Mouse (Mus musculus): Measurements from ENCODE around the gene Olfr493. TPM values are rescaled to one million over a fixed set of nuclear protein-coding genes. Genes with fewer than 3 reads are reported as not detected.

Gene Olfr493
- polyA plus RNA-seq (2014; fragmentation: Illumina TruSeq; extraction: RNeasy Lipid Tissue Mini Kit (QIAGEN cat#74804); ENCODE audit: low read depth, low replicate concordance): not detected

DNA sequence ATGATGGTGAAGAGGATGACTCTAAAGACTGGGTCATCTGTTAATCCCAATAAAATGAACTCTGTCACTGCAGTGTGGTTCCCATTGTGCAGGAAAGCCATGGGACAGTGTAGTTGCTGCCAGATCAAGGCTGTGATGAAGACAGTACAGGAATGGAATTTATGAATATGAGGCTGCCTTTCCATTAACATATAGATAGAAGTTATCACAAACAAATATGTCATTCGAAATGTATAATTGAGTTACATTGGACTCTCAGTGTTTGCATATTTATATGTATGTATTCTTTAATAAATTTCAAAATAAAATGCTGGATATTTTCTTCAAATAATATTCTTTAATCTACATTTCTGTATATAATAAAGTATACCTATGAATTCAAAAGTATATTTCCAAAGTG, at the start of gene Olfr493:
Gene Olfr493 (minus strand): TSS at position 101 of the 400 bp plus-strand sequence.

DNA sequence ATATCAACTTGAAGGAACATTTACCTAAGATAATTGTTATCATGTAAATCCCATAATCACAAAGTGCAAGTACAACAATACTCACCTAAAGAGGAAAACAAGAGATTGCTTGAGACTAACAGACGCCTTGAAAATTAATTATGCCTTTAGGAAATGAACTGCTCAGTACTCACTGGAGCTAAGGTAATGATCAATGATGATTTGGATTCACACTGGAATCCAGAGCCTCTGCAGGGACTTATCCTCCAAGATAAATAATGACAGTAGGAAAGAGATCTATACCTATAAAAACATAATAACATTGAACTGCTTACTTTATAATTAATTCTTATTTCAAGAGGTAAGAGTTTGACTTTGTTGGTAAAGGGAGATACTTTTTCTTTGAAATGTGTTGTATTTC, 46.1 kb upstream of the Olfr493 start, which contains the start of gene Olfr495:
Gene Olfr495 (plus strand): TSS at position 301 of the 400 bp plus-strand sequence.

DNA sequence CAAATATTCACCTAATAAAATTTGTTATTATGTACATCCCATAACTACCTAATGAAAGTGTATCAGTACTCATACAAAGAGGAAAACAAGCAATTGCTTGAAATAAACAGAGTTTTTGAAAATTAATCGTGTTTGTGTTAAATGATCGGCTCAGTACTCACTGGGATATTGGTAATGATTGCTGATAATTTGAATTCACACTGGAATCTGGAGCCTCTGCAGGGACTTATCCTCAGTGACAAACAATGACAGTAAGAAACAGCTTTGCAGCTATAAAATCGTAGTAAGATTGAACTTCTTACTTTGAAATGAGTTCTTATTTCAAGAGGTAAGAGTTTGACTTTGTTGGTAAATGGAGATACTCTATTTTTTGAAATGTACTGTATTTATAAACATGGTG, 18.3 kb upstream of the Olfr493 start, which contains the start of gene Olfr494:
Gene Olfr494 (plus strand): TSS at position 301 of the 400 bp plus-strand sequence.

GRCm38 (mm10) chr7:108323574-108323973, 23.2 kb downstream of the Olfr493 start, which contains the start of gene Olfr492:
TSS of gene Olfr492 (minus strand) at chr7:108323674.

DNA sequence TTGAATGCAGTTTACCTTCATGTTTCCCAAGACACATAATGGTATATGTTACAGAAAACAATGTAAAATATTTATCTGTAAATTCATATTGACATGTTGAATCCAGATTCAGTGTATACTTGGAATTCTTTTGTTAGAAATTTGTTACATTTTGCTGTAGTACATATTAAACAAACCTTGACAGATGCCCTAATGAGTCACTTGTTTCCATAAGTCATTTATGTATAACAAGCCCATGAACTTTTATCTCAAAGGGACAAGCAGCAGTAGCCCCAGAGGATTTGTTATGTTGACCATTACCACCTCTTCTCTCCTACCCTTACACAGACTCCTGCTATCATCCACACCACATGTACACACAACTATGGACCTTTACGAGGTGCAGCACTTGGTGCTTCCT, 33.6 kb downstream of the Olfr493 start, which contains the start of gene Olfr491:
Gene Olfr491 (plus strand): TSS at position 301 of the 400 bp plus-strand sequence.

Other genes starting within 250 kb of the Olfr493 start
- gene Olfr482, start 249.4 kb downstream of the Olfr493 start, polyA plus RNA-seq (2014; fragmentation: Illumina TruSeq; extraction: RNeasy Lipid Tissue Mini Kit (QIAGEN cat#74804); ENCODE audit: low read depth, low replicate concordance): not detected
- gene Olfr483, start 246.1 kb downstream of the Olfr493 start, polyA plus RNA-seq (2014; fragmentation: Illumina TruSeq; extraction: RNeasy Lipid Tissue Mini Kit (QIAGEN cat#74804); ENCODE audit: low read depth, low replicate concordance): not detected
- gene Olfr484, start 219.5 kb downstream of the Olfr493 start, polyA plus RNA-seq (2014; fragmentation: Illumina TruSeq; extraction: RNeasy Lipid Tissue Mini Kit (QIAGEN cat#74804); ENCODE audit: low read depth, low replicate concordance): not detected
- gene Olfr485, start 187.1 kb downstream of the Olfr493 start, polyA plus RNA-seq (2014; fragmentation: Illumina TruSeq; extraction: RNeasy Lipid Tissue Mini Kit (QIAGEN cat#74804); ENCODE audit: low read depth, low replicate concordance): not detected
- gene Olfr486, start 174.2 kb downstream of the Olfr493 start, polyA plus RNA-seq (2014; fragmentation: Illumina TruSeq; extraction: RNeasy Lipid Tissue Mini Kit (QIAGEN cat#74804); ENCODE audit: low read depth, low replicate concordance): not detected
- gene Olfr487, start 132.3 kb downstream of the Olfr493 start, polyA plus RNA-seq (2014; fragmentation: Illumina TruSeq; extraction: RNeasy Lipid Tissue Mini Kit (QIAGEN cat#74804); ENCODE audit: low read depth, low replicate concordance): not detected
- not detected for gene Olfr488, start 88.6 kb downstream of the Olfr493 start, polyA plus RNA-seq (2014; fragmentation: Illumina TruSeq; extraction: RNeasy Lipid Tissue Mini Kit (QIAGEN cat#74804); ENCODE audit: low read depth, low replicate concordance)
- gene Olfr490, start 58.0 kb downstream of the Olfr493 start, polyA plus RNA-seq (2014; fragmentation: Illumina TruSeq; extraction: RNeasy Lipid Tissue Mini Kit (QIAGEN cat#74804); ENCODE audit: low read depth, low replicate concordance): not detected
- gene Olfr491, start 33.5 kb downstream of the Olfr493 start, polyA plus RNA-seq (2014; fragmentation: Illumina TruSeq; extraction: RNeasy Lipid Tissue Mini Kit (QIAGEN cat#74804); ENCODE audit: low read depth, low replicate concordance): not detected
- not detected for gene Olfr492, start 23.3 kb downstream of the Olfr493 start, polyA plus RNA-seq (2014; fragmentation: Illumina TruSeq; extraction: RNeasy Lipid Tissue Mini Kit (QIAGEN cat#74804); ENCODE audit: low read depth, low replicate concordance)
- gene Olfr494, start 18.4 kb upstream of the Olfr493 start, polyA plus RNA-seq (2014; fragmentation: Illumina TruSeq; extraction: RNeasy Lipid Tissue Mini Kit (QIAGEN cat#74804); ENCODE audit: low read depth, low replicate concordance): not detected
- not detected for gene Olfr495, start 46.2 kb upstream of the Olfr493 start, polyA plus RNA-seq (2014; fragmentation: Illumina TruSeq; extraction: RNeasy Lipid Tissue Mini Kit (QIAGEN cat#74804); ENCODE audit: low read depth, low replicate concordance)
- not detected for gene Olfr497, start 73.4 kb upstream of the Olfr493 start, polyA plus RNA-seq (2014; fragmentation: Illumina TruSeq; extraction: RNeasy Lipid Tissue Mini Kit (QIAGEN cat#74804); ENCODE audit: low read depth, low replicate concordance)
- not detected for gene Olfr498, start 118.3 kb upstream of the Olfr493 start, polyA plus RNA-seq (2014; fragmentation: Illumina TruSeq; extraction: RNeasy Lipid Tissue Mini Kit (QIAGEN cat#74804); ENCODE audit: low read depth, low replicate concordance)
- gene Olfr502, start 178.1 kb upstream of the Olfr493 start, polyA plus RNA-seq (2014; fragmentation: Illumina TruSeq; extraction: RNeasy Lipid Tissue Mini Kit (QIAGEN cat#74804); ENCODE audit: low read depth, low replicate concordance): not detected
- not detected for gene Olfr503, start 197.5 kb upstream of the Olfr493 start, polyA plus RNA-seq (2014; fragmentation: Illumina TruSeq; extraction: RNeasy Lipid Tissue Mini Kit (QIAGEN cat#74804); ENCODE audit: low read depth, low replicate concordance)
- gene Olfr504, start 218.8 kb upstream of the Olfr493 start, polyA plus RNA-seq (2014; fragmentation: Illumina TruSeq; extraction: RNeasy Lipid Tissue Mini Kit (QIAGEN cat#74804); ENCODE audit: low read depth, low replicate concordance): not detected